Mouse (Mus musculus) left cerebral cortex, postnatal 36 days (tissue): ENCODE measurements around the gene 1700028P14Rik. TPM values are rescaled to one million over a fixed set of nuclear protein-coding genes. Genes with fewer than 3 reads are reported as not detected.
A peak's percentile ranks its signal among the peaks of the same experiment; 100 is the strongest.

ENCODE experiments used
- DNase-seq, 2 experiments: peaks; one replicate each; pipeline ENCODE4 v3.0.0; 2021 to 2022; ENCODE audit warnings: low spot score in 2 of 2, mixed read lengths in 1 of 2
- intact Hi-C: fragments of 180-260 bp; cut with DNase I; formaldehyde crosslinking; loops from one replicate; pipeline ENCODE4 v1.15.1; 2025
- total RNA-seq, 2 experiments: library from RNA; stranded (reverse); gene quantifications; 2 replicates each; pipeline ENCODE4 v1.2.3; 2021

1700028P14Rik gene
- total RNA-seq, 2 experiments from 2014 or later = 1.1 to 2.5 TPM

- DNase-seq = no peak
- intact Hi-C loops = no loop called here
Observed at GRCm38 (mm10) chr19:23631611-23632492, 20.8 kb downstream of the 1700028P14Rik start.

DNA sequence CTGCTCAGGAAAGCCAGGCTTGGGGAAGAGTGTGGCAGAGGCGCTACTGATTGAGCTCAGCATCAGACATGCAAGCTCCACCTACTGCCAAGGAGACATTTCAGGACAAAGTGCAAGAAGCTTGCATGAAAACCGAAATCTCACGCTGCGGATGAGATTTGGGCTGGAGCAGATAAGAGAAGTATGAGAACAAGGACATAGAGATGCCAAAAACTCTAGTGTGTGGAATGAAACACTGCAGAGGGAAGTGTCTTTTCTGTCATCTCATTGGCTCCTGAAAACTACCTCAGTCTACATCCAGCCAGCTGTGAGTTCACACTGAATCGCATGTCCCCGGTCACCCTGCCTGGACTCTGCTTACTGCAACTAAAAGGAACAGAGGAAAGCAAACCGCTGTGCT lies 38.3 kb downstream of the 1700028P14Rik start:
- intact Hi-C loops = no loop called here
- no peak for DNase-seq

GRCm38 (mm10) chr19:23609724-23610123 lies 42.9 kb downstream of the 1700028P14Rik start:
- intact Hi-C loops = no loop called here
- DNase-seq = no peak

DNA sequence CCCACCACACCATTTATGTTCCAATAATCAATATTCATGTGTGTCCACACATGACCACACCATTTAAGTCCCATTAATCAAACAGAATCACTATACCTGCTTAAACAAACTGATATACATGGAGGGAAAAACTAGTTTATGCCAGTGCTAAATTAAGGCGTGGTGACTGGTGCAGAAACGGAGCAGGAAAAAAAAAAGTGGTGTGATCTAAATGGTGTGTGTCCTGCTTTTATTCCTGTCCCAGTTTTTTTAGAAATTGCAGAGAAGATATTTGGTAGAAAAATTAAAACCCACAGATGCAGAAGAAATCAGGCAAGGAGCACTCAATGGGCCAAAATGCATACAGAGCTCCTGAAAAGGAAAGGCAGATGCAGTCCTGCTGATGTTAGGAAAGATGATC lies 44.7 kb downstream of the 1700028P14Rik start:
- DNase-seq = no peak
- intact Hi-C loops = no loop called here

DNA sequence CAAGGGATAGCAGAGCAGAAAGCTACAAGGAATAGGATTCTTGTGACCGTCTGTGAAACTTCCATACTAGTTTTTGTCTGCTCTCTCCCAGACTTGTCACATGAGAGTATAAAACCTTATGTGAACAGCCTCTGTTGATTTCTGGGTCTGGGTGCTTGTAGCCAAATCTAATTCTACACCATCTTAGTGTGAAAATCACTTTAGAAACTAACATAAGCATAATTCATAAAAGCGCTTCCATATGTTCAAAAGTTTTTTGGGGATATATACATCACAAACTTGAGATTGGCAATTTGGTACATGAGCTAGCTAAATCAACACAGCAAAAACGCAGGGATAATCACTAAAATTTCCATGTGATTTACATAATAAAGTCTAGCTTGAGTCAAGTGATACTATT lies 57.7 kb downstream of the 1700028P14Rik start:
- intact Hi-C loops = no loop called here
- DNase-seq = no peak

- intact Hi-C loops = loop anchor here (5.0 to 10.0 kb wide), 2 partner anchors 179 to 286 kb away; partner anchors contain the start of gene Apba1
- peak in 1 of 2 experiments; percentile 42 for DNase-seq
Observed at GRCm38 (mm10) chr19:23578606-23579355, 73.8 kb downstream of the 1700028P14Rik start.

- no peak for DNase-seq
- intact Hi-C loops = loop anchor here (2.0 to 10.0 kb wide), 3 partner anchors 181 to 384 kb away; partner anchors contain the start of gene Apba1
Observed at GRCm38 (mm10) chr19:23576685-23577084, 75.9 kb downstream of the 1700028P14Rik start.

- intact Hi-C loops = no loop called here
- DNase-seq = peak in 1 of 2 experiments; percentile 46
Observed at GRCm38 (mm10) chr19:23563693-23564092, 88.9 kb downstream of the 1700028P14Rik start.

DNA sequence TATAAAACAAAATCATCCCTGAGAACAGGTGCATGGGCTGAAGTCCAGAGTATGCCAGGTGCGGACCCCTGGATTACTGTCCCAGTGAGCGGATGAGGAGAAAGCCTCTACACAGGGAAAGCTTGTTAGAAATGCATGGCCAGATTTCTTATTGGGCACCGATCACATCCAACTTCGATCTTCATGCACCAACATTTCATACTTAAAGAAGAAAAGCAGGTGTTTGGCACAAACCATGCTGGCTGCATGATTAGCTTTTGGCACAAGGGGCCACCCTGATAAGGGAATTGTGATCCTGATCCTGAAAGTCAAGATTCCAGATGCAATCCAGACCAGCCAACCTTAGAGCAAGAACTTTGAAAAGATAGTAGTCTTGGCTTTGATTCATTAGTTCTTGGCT lies 90.0 kb downstream of the 1700028P14Rik start:
- DNase-seq = no peak
- intact Hi-C loops = no loop called here

- intact Hi-C loops = no loop called here
- no peak for DNase-seq
Observed at GRCm38 (mm10) chr19:23562061-23562460, 90.6 kb downstream of the 1700028P14Rik start.

GRCm38 (mm10) chr19:23553450-23553849 lies 99.2 kb downstream of the 1700028P14Rik start:
- DNase-seq = no peak
- intact Hi-C loops = no loop called here

DNA sequence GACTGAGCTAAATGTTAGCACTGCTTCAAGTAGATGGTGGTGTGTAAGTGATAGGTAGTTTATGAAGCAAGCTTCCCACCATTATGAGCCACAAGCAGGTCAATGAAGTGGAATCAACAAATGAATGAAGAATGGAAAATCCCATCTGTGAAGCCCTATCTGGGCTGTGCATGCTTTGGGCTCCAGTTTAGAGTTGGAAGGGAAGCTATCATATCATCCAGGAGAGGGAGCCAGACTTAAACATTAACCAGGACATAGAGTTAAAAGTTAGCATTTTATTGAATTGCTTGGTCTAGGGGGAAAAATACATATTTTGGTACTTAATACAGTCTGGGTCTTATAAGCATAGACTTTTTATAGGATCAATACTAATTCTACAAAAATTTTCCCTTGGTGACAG lies 107.0 kb downstream of the 1700028P14Rik start:
- no peak for DNase-seq
- intact Hi-C loops = loop anchor here (10.0 kb wide), 1 partner anchor 209 kb away; the partner anchor contains the start of gene Apba1

DNA sequence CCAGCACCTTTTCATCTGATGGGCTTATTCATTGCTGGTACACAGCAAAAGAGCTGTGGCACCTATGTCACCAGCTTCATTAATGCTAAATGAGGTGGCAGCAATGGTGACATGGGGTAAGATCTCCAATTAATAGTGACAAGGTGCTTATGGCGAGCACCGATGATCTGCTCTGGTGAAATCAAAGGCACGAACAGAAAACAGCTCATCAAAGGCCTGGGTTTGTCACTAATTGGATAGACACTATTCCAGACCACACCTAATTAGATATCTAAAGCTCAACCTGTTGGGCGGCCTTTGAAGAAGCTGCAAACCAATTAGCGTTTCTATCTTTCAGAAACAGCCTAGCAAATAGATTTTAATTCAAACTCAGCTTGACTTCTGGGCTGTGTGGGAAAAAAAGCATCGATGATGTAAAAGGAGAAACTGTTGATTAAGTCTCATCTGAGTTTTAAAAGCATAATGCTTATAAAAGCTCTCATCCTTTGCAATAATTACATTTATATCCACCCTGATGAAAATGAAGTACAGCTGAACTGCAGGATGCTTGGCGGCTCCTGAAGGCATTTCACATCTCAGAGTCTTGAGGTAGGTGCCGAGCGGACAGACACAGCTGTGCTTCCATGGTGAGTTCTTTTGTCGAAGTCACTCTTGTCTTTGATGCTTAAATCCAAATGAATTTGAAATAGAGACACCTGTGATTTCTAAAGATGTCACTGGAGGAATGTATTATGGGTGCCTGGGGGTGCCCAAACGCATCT lies 109.2 kb downstream of the 1700028P14Rik start:
- no peak for DNase-seq
- intact Hi-C loops = loop anchor here (10.0 kb wide), 1 partner anchor 211 kb away; the partner anchor contains the start of gene Apba1

- intact Hi-C loops = loop anchor here (10.0 kb wide), 1 partner anchor 212 kb away; the partner anchor contains the start of gene Apba1
- DNase-seq = no peak
Observed at GRCm38 (mm10) chr19:23542759-23543158, 109.9 kb downstream of the 1700028P14Rik start.

DNA sequence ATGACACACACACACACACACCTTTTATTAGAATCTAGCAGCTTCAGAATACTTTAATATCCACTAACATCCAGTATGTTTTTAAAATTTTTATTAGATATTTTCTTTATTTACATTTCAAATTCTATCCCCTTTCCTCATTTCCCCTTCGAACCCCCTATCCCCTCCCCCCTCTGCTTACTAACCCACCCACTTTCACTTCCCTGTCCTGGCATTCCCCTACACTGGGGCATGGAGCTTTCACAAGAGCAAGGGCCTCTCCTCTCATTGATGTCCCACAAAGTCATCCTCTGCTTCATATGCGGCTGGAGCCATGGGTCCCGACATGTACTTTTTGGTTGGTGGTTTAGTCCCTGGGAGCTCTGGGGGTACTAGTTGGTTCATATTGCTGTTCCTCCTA lies 116.9 kb downstream of the 1700028P14Rik start:
- intact Hi-C loops = no loop called here
- no peak for DNase-seq

GRCm38 (mm10) chr19:23531899-23532298 lies 120.7 kb downstream of the 1700028P14Rik start:
- DNase-seq = no peak
- intact Hi-C loops = no loop called here

DNA sequence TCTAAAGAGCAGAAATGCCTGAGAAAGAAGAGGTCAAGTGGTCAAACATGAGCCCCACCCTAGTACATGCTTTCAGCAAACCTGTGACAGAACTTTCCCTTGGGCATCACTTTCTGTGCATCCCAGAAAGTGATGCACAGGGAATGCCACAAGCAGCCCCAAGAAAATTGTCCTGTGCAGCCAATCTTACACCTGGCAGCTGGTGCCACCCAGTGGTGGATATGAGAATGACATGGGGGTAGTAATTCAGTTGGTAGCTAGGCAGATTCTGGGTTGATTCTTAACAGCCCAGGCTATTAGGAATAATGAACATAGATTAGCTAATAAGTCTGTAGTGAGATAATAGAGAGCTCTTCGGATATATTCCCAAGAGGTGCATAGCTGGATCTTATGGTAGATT lies 128.9 kb downstream of the 1700028P14Rik start:
- DNase-seq = peak; percentile 56 to 75
- intact Hi-C loops = loop anchor here (2.0 to 5.0 kb wide), 2 partner anchors 151 to 226 kb away; no protein-coding TSS in a partner anchor

GRCm38 (mm10) chr19:23521831-23522230 lies 130.8 kb downstream of the 1700028P14Rik start:
- DNase-seq = no peak
- intact Hi-C loops = loop anchor here (2.0 to 5.0 kb wide), 2 partner anchors 149 to 225 kb away; no protein-coding TSS in a partner anchor

GRCm38 (mm10) chr19:23521071-23521470 lies 131.5 kb downstream of the 1700028P14Rik start:
- intact Hi-C loops = loop anchor here (5.0 kb wide), 1 partner anchor 224 kb away; no protein-coding TSS in a partner anchor
- no peak for DNase-seq
